Comparison of ENCODE assay signal across 13 mouse cellular contexts in the genomic region with DNA sequence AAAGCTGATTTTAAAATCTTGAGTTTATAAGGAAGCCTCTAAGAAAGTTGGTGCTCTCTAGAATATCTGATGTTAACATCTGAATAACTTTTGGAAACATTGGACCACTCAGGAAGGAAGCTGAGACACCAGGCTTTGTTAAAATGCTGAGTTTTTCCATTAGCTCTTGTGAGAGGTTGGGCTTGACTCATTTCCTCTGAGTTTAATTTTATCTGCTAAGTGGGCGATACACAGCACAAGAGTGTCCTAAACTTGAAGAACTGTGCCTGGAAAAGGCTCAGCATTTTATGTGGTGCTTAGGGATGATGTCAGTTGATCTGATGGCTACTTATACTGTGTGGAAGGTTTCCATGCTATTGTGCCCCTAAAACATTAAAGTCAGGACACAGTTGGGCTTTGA.
DNase-seq lines count a peak whose midpoint lies in the region; ATAC-seq and TF ChIP-seq lines count a peak whose summit lies in the region.
"Had no signal": no experiment of that assay in that cellular context is flagged by ENCODE, and none has a peak within 500 bp of the region (broad histone marks: within the 10 kb centered on the region; RNA-seq: fewer than 3 reads in every experiment).

No protein-coding gene starts in this region.

- H3K9me3 ChIP-seq in lung, embryonic 16.5 days (ENCODE audit: control insufficient read depth, low read length), result no peaks in the 10 kb centered on the region
- no peaks in the 10 kb centered on the region for H3K9me3 ChIP-seq in heart, embryonic 12.5 days (replicated peaks)
- H3K9me3 ChIP-seq: embryonic facial prominence, embryonic 12.5 days; forebrain, embryonic 15.5 days had no signal

- H3K36me3 ChIP-seq in kidney, adult 2 months (ENCODE audit: control insufficient read depth, insufficient read depth, low read length), result no peaks in the 10 kb centered on the region
- H3K36me3 ChIP-seq in lung, embryonic 16.5 days (ENCODE audit: control insufficient read depth, insufficient read depth, low read length), result no peaks in the 10 kb centered on the region
- no peaks in the 10 kb centered on the region for H3K36me3 ChIP-seq in heart, embryonic 12.5 days
- H3K36me3 ChIP-seq: embryonic facial prominence, embryonic 12.5 days; forebrain, embryonic 15.5 days had no signal

- peak overlapping the region; percentile 78; the same call in 1 of the 2 replicates for H3K27ac ChIP-seq in kidney, adult 2 months (ENCODE audit: insufficient read depth, low read depth, low read length)
- no peak overlapping the region for H3K27ac ChIP-seq in lung, embryonic 16.5 days (ENCODE audit: low read length)
- H3K27ac ChIP-seq in heart, embryonic 12.5 days (ENCODE audit: poor library complexity, severe bottlenecking), result peak overlapping the region; percentile 68
- 0 out of 2 replicates have a peak overlapping the region, but pooled peaks have one; percentile 51 for H3K27ac ChIP-seq in olfactory bulb, adult 2 months (ENCODE audit: insufficient read depth, low read depth, low read length)
- H3K27ac ChIP-seq: embryonic facial prominence, embryonic 12.5 days; forebrain, embryonic 15.5 days had no signal

- peak; percentile 11 for DNase-seq in kidney, adult 2 months
- DNase-seq in kidney, postnatal 4 days, result no peak
- DNase-seq in lung, adult 2 months, result no peak
- no peak for DNase-seq in adrenal gland, adult 2 months
- DNase-seq: adrenal gland, postnatal 25 days; cerebellum, adult 18-20 months had no signal

- TF ChIP-seq CTCF in kidney, adult 2 months (conservative IDR thresholded peaks at IDR 0.05; ENCODE audit: insufficient read depth, insufficient read length, low read depth, low read length), result no peak
- no peak for TF ChIP-seq CTCF in lung, adult 2 months (IDR thresholded peaks at IDR 0.05; ENCODE audit: insufficient read depth, low read length)
- TF ChIP-seq CTCF in olfactory bulb, adult 2 months (IDR thresholded peaks at IDR 0.05; ENCODE audit: insufficient read depth, low read depth, low read length), result no peak

- no peak overlapping the region for H3K4me3 ChIP-seq in kidney, adult 2 months (ENCODE audit: insufficient read depth, low read depth, low read length)
- no peak overlapping the region for H3K4me3 ChIP-seq in lung, embryonic 16.5 days (ENCODE audit: low read length)
- H3K4me3 ChIP-seq in lung, adult 2 months (replicated peaks; ENCODE audit: extremely low read depth, low read depth, low read length), result no peak overlapping the region
- no peak overlapping the region for H3K4me3 ChIP-seq in heart, embryonic 12.5 days
- no peak overlapping the region for H3K4me3 ChIP-seq in olfactory bulb, adult 2 months (ENCODE audit: insufficient read depth, low read depth, low read length)
- H3K4me3 ChIP-seq: embryonic facial prominence, embryonic 12.5 days; forebrain, embryonic 15.5 days had no signal

- no peak overlapping the region for H3K4me2 ChIP-seq in lung, embryonic 16.5 days (ENCODE audit: low read depth, low read length)
- no peak overlapping the region for H3K4me2 ChIP-seq in heart, embryonic 12.5 days
- H3K4me2 ChIP-seq: embryonic facial prominence, embryonic 12.5 days; forebrain, embryonic 15.5 days had no signal

- no peaks in the 10 kb centered on the region for H3K4me1 ChIP-seq in kidney, adult 2 months (ENCODE audit: control insufficient read depth, insufficient read depth, low read length)
- no peaks in the 10 kb centered on the region for H3K4me1 ChIP-seq in lung, embryonic 16.5 days (replicated peaks; ENCODE audit: control insufficient read depth, insufficient read depth, low read length)
- H3K4me1 ChIP-seq in lung, adult 2 months (ENCODE audit: control insufficient read depth, insufficient read depth, low read length), result no peaks in the 10 kb centered on the region
- H3K4me1 ChIP-seq in heart, embryonic 12.5 days (replicated peaks), result no peaks in the 10 kb centered on the region
- H3K4me1 ChIP-seq in olfactory bulb, adult 2 months (ENCODE audit: control insufficient read depth, insufficient read depth, low read length), result no peaks in the 10 kb centered on the region
- H3K4me1 ChIP-seq: embryonic facial prominence, embryonic 12.5 days; forebrain, embryonic 15.5 days had no signal

- no peak overlapping the region for H3K9ac ChIP-seq in lung, embryonic 16.5 days (ENCODE audit: low read length)
- H3K9ac ChIP-seq in heart, embryonic 12.5 days, result no peak overlapping the region
- H3K9ac ChIP-seq: embryonic facial prominence, embryonic 12.5 days; forebrain, embryonic 15.5 days had no signal

- 0 out of 2 replicates have a peak, but pooled peaks have one; percentile 15 for ATAC-seq in lung, embryonic 16.5 days (ENCODE audit: low read depth)
- peak; percentile 61 for ATAC-seq in heart, embryonic 12.5 days (ENCODE audit: insufficient number of reproducible peaks, low FRiP score)
- ATAC-seq: CD4-positive, CD25-positive, alpha-beta regulatory T cell, adult 4 months; forebrain, embryonic 15.5 days; intestine, postnatal 0 days had no signal

- no peak for TF ChIP-seq POLR2A in kidney, adult 2 months (IDR thresholded peaks at IDR 0.05; ENCODE audit: low read depth, low read length)
- no peak for TF ChIP-seq POLR2A in lung, adult 2 months (IDR thresholded peaks at IDR 0.05; ENCODE audit: borderline replicate concordance, extremely low read depth, low read depth, low read length)
- TF ChIP-seq POLR2A in olfactory bulb, adult 2 months (IDR thresholded peaks at IDR 0.05; ENCODE audit: insufficient read depth, low read depth, low read length), result no peak

- no peaks in the 10 kb centered on the region for H3K27me3 ChIP-seq in kidney, adult 2 months (replicated peaks; ENCODE audit: control insufficient read depth, insufficient read depth, low read length)
- H3K27me3 ChIP-seq in lung, embryonic 16.5 days (ENCODE audit: control insufficient read depth, insufficient read depth, low read depth, low read length), result no peaks in the 10 kb centered on the region
- H3K27me3 ChIP-seq in heart, embryonic 12.5 days (replicated peaks), result no peaks in the 10 kb centered on the region
- H3K27me3 ChIP-seq: embryonic facial prominence, embryonic 12.5 days; forebrain, embryonic 15.5 days had no signal

- WGBS in kidney, adult 2 months, result 59% methylated on average over 1 of the region's 1 CpGs
- WGBS in lung, embryonic 16.5 days, result 29% methylated on average over 1 of the region's 1 CpGs
- WGBS in lung, adult 2 months, result 19% methylated on average over 1 of the region's 1 CpGs
- WGBS in heart, embryonic 12.5 days, result 40% methylated on average over 1 of the region's 1 CpGs
- 9% methylated on average over 1 of the region's 1 CpGs for WGBS in olfactory bulb, adult 2 months
